ENCODE assay signal across 8 mouse cellular contexts in genomic region chr1:84733799-84734198, GRCm38 (mm10). TPM values are rescaled to one million over a fixed set of nuclear protein-coding genes. Genes with fewer than 3 reads are reported as not detected.
A peak's percentile ranks its signal among the peaks of the same experiment; 100 is the strongest.
DNase-seq lines count a peak whose midpoint lies in the region; ATAC-seq lines count a peak whose summit lies in the region.
"Had no signal": no experiment of that assay in that cellular context is flagged by ENCODE, and none has a peak within 500 bp of the region (broad histone marks: within the 10 kb centered on the region; RNA-seq: fewer than 3 reads in every experiment).

No protein-coding gene starts in this region.

- no peaks in the 10 kb centered on the region for H3K9me3 ChIP-seq in kidney, embryonic 16.5 days (ENCODE audit: low read length)
- H3K9me3 ChIP-seq: stomach, embryonic 15.5 days had no signal

- ATAC-seq in kidney, embryonic 16.5 days (ENCODE audit: low FRiP score, low TSS enrichment) = no peak
- peak; percentile 54 for ATAC-seq in activated CD4-positive, CD25-positive, alpha-beta regulatory T cell, adult 4 months
- peak; percentile 68; the same call in 1 of the 2 replicates for ATAC-seq in megakaryocyte, adult 5-6 weeks (ENCODE audit: poor library complexity, severe bottlenecking)

- H3K27ac ChIP-seq in kidney, embryonic 16.5 days (ENCODE audit: low read length) = no peak overlapping the region
- H3K27ac ChIP-seq: stomach, embryonic 15.5 days had no signal

- no peak overlapping the region for H3K4me2 ChIP-seq in kidney, embryonic 16.5 days (replicated peaks; ENCODE audit: low read depth, low read length)
- H3K4me2 ChIP-seq: stomach, embryonic 15.5 days had no signal

- H3K4me3 ChIP-seq in kidney, embryonic 16.5 days (ENCODE audit: low read length) = no peak overlapping the region
- H3K4me3 ChIP-seq: stomach, embryonic 15.5 days had no signal

- DNase-seq in kidney, adult 9 months = peak; percentile 12
- DNase-seq in ES-CJ7 (ENCODE audit: low read depth, low spot score) = peak; percentile 51
- no peak for DNase-seq in ovary, postnatal 10 days (ENCODE audit: low spot score)
- no peak for DNase-seq in T-cell, adult 2 months (ENCODE audit: low spot score)

- peaks cover 25% of the 10 kb centered on the region for H3K36me3 ChIP-seq in kidney, embryonic 16.5 days (ENCODE audit: insufficient read depth, low read length)

- no peaks in the 10 kb centered on the region for H3K4me1 ChIP-seq in kidney, embryonic 16.5 days (ENCODE audit: insufficient read depth, low read length)
- H3K4me1 ChIP-seq: stomach, embryonic 15.5 days had no signal

- 59% methylated on average over 3 of the region's 3 CpGs for WGBS in kidney, embryonic 16.5 days

- no peak overlapping the region for H3K9ac ChIP-seq in kidney, embryonic 16.5 days (replicated peaks; ENCODE audit: low read length)
- H3K9ac ChIP-seq: stomach, embryonic 15.5 days had no signal

- no peaks in the 10 kb centered on the region for H3K27me3 ChIP-seq in kidney, embryonic 16.5 days (ENCODE audit: insufficient read depth, low read length)
- H3K27me3 ChIP-seq: stomach, embryonic 15.5 days had no signal

RNA-seq across cellular contexts. Expression of gene Dner, which starts 37.8 kb away (rescaled TPM):
- 1.4 and 1.5 TPM in 2 replicates for polyA plus RNA-seq in kidney, embryonic 16.5 days (2015; fragmentation: Nextera tagmentation; extraction: Ambion mirVana)
- polyA plus RNA-seq in activated CD4-positive, CD25-positive, alpha-beta regulatory T cell, adult 4 months (2017; shearing (Covaris generic)) = not detected
- total RNA-seq in megakaryocyte, adult 5-6 weeks (2015) = 0.27 TPM in 1 of 2 replicates, not detected in the other
- total RNA-seq in megakaryocyte, adult 5-6 weeks (2017) = 0.04 and 0.18 TPM in 2 replicates

Comparison
In these comparisons a context has a peak if more than half of its experiments do, and no peak if none do; other contexts are left out.
1. DNase-seq: peak in kidney, adult 9 months (single experiment) and ES-CJ7 (single experiment); none in ovary, postnatal 10 days (single experiment) and T-cell, adult 2 months (single experiment).